Mouse (Mus musculus): ENCODE results near the gene Ppm1d. TPM values are rescaled to one million over a fixed set of nuclear protein-coding genes. Genes with fewer than 3 reads are reported as not detected.

Gene Ppm1d
- total RNA-seq, 4 experiments from 2014 or later, result 16.7 to 19.3 (median 17.6) TPM

Other genes with a start within 250 kb of the Ppm1d start
- gene Usp32, start 171.1 kb upstream of the Ppm1d start, total RNA-seq (2022), result 100 to 1,000 TPM in 3 of 4 experiments, 10 to 100 TPM in 1; 96.5 to 119 (median 109) TPM
- not detected for gene 1700125H20Rik, start 140.8 kb upstream of the Ppm1d start, total RNA-seq (2022)
- 10 to 100 TPM; 52.0 to 57.5 (median 56.0) TPM for gene Appbp2, start 76.1 kb upstream of the Ppm1d start, total RNA-seq (2022)
- 10 to 100 TPM; 67.2 to 79.7 (median 75.7) TPM for gene Bcas3, start 41.9 kb downstream of the Ppm1d start, total RNA-seq (2022)

All from left cerebral cortex, adult 8-10 months (tissue).